Mouse (Mus musculus): ENCODE measurements around the gene Foxp4. TPM values are rescaled to one million over a fixed set of nuclear protein-coding genes. Genes with fewer than 3 reads are reported as not detected.

Foxp4 gene
- total and polyA plus RNA-seq, 3 experiments = 7.1 to 50.5 TPM; not detected in 1

GRCm38 (mm10) chr17:47877715-47878377 lies 46.6 kb downstream of the Foxp4 start:
- TF ChIP-seq POLR2AphosphoS5 (IDR thresholded peaks at IDR 0.05; ENCODE audit: borderline replicate concordance, low read depth, low read length) = no peak
- no peak for TF ChIP-seq POLR2AphosphoS2 (IDR thresholded peaks at IDR 0.05; ENCODE audit: low read length)
- no peak for TF ChIP-seq ZNF384 (IDR thresholded peaks at IDR 0.05; ENCODE audit: low read depth, low read length)
- TF ChIP-seq MAX (IDR thresholded peaks at IDR 0.05; ENCODE audit: low read length) = no peak
- TF ChIP-seq UBTF (IDR thresholded peaks at IDR 0.05; ENCODE audit: borderline replicate concordance, insufficient read depth, low read depth, low read length) = no peak
- TF ChIP-seq CTCF (IDR thresholded peaks at IDR 0.05 in 2 of 3, conservative IDR thresholded peaks at IDR 0.05 in 1 of 3; ENCODE audit: control insufficient read depth in 1 of 3, insufficient read depth in 1 of 3, low read depth in 2 of 3, low read length in 3 of 3, poor library complexity in 1 of 3, severe bottlenecking in 1 of 3) = no peak
- TF ChIP-seq RAD21 (IDR thresholded peaks at IDR 0.05; ENCODE audit: low read depth, low read length) = no peak
- no peak for TF ChIP-seq TAL1 (IDR thresholded peaks at IDR 0.05; ENCODE audit: low read length)
- Histone ChIP-seq H3K36me3 (ENCODE audit: control insufficient read depth in 1 of 2, insufficient read depth in 2 of 2, low read length in 2 of 2) (peaks cover 0 to 3% of the 10 kb centered on the region in 2 experiments; a peak in 3 of 4 replicates), H3K9ac (ENCODE audit: control insufficient read depth, low read depth, low read length, poor library complexity, severe bottlenecking) (no peak overlapping the region)

GRCm38 (mm10) chr17:47876776-47877714 lies 47.4 kb downstream of the Foxp4 start:
- Histone ChIP-seq H3K9me3 (replicated peaks; ENCODE audit: insufficient read depth, low read length) (no peaks in the 10 kb centered on the region), H3K79me2 (ENCODE audit: control insufficient read depth, insufficient read depth, low read length, poor library complexity) (no peaks in the 10 kb centered on the region), H3K9ac (ENCODE audit: control insufficient read depth, low read depth, low read length, poor library complexity, severe bottlenecking) (no peak overlapping the region), H3K27ac (ENCODE audit: control insufficient read depth, low read depth, low read length) (no peak overlapping the region), H3K4me1 (ENCODE audit: control insufficient read depth in 1 of 2, insufficient read depth in 2 of 2, low read length in 2 of 2) (peaks cover 0 to 6% of the 10 kb centered on the region in 2 experiments; a peak in 1 of 4 replicates), H3K36me3 (ENCODE audit: control insufficient read depth in 1 of 2, insufficient read depth in 2 of 2, low read length in 2 of 2) (peaks cover 0 to 2% of the 10 kb centered on the region in 2 experiments; a peak in 2 of 4 replicates), H3K27me3 (ENCODE audit: control insufficient read depth in 1 of 2, insufficient read depth in 2 of 2, low read length in 2 of 2) (no peaks in the 10 kb centered on the region), H3K4me3 (ENCODE audit: control insufficient read depth in 1 of 2, insufficient read depth in 1 of 2, low read depth in 2 of 2, low read length in 2 of 2) (no peak overlapping the region)
- TF ChIP-seq POLR2AphosphoS2 (IDR thresholded peaks at IDR 0.05; ENCODE audit: low read length) = no peak
- no peak for TF ChIP-seq ZNF384 (IDR thresholded peaks at IDR 0.05; ENCODE audit: low read depth, low read length)
- TF ChIP-seq ETS1 (IDR thresholded peaks at IDR 0.05; ENCODE audit: low read depth, low read length) = no peak
- TF ChIP-seq USF1 (IDR thresholded peaks at IDR 0.05; ENCODE audit: low read depth, low read length) = no peak
- TF ChIP-seq GABPA (IDR thresholded peaks at IDR 0.05; ENCODE audit: low read depth, low read length) = no peak
- TF ChIP-seq SMC3 (IDR thresholded peaks at IDR 0.05; ENCODE audit: low read depth, low read length) = no peak
- TF ChIP-seq MYC (IDR thresholded peaks at IDR 0.05; ENCODE audit: low read depth, low read length) = no peak
- no peak for TF ChIP-seq E2F4 (IDR thresholded peaks at IDR 0.05; ENCODE audit: borderline replicate concordance, low read depth, low read length)
- TF ChIP-seq EP300 (IDR thresholded peaks at IDR 0.05; ENCODE audit: low read depth in 1 of 2, low read length in 2 of 2) = no peak
- no peak for DNase-seq (ENCODE audit: low read depth, low spot score)

More at GRCm38 (mm10) chr17:47877715-47878377, 46.6 kb downstream of the Foxp4 start:
- H3K27ac ChIP-seq (ENCODE audit: control insufficient read depth, low read depth, low read length) = no peak overlapping the region
- no peak for DNase-seq (ENCODE audit: low read depth, low spot score)
- H3K4me3 ChIP-seq (ENCODE audit: control insufficient read depth in 1 of 2, insufficient read depth in 1 of 2, low read depth in 2 of 2, low read length in 2 of 2) = no peak overlapping the region
- no peaks in the 10 kb centered on the region for H3K27me3 ChIP-seq (ENCODE audit: control insufficient read depth in 1 of 2, insufficient read depth in 2 of 2, low read length in 2 of 2)
- no peaks in the 10 kb centered on the region for H3K9me3 ChIP-seq (replicated peaks; ENCODE audit: insufficient read depth, low read length)
- no peaks in the 10 kb centered on the region for H3K79me2 ChIP-seq (ENCODE audit: control insufficient read depth, insufficient read depth, low read length, poor library complexity)
- peaks cover 1 to 7% of the 10 kb centered on the region in 2 experiments; a peak in 3 of 4 replicates for H3K4me1 ChIP-seq (ENCODE audit: control insufficient read depth in 1 of 2, insufficient read depth in 2 of 2, low read length in 2 of 2)
